Mouse (Mus musculus): ENCODE measurements around the gene Vcam1. TPM values are rescaled to one million over a fixed set of nuclear protein-coding genes. Genes with fewer than 3 reads are reported as not detected.
A peak's percentile ranks its signal among the peaks of the same experiment; 100 is the strongest.

Vcam1 gene
- polyA plus RNA-seq, 1 experiment from 2014 or later, result 93.4 TPM

DNA sequence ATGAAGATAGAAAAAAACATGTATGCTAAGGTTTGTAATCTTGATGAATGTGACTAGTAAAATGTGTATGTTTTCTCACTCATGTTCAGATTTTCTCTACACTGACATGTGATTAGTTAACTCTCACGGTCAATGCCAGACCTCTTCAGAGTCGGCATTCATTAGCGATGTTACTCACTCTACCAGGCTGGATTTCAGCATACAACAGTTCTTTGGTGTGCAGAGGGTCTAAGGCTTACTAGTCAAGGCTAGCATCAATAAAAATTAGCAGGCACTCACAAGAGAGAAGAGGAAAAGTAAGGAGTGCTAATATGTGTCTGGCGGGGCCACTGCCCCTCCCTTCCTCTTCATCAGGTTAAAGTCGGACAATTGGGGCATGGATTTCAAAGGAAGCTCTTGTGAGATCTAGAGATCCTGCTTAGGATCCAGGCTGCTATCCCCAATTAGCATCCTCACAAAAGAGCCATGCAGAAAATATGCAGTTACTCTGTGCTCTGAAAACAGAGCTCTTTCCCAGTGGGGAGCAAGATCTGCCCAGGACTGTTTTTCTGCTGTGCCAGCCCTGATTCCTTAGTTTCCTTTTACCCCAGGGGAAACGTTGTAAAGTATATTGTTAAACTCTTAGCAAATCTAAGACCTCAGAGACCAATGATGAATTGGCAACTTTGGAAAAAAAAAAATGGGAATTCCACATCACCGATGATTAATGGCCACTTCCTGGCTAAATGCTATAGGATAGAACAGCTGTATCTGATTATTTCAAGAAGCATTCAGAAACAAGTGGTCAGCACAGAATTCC lies 15.8 kb downstream of the Vcam1 start:
- Histone ChIP-seq H3K27ac (ENCODE audit: low read depth) (no peak overlapping the region), H3K9me3 (ENCODE audit: low read length) (no peaks in the 10 kb centered on the region)

DNA sequence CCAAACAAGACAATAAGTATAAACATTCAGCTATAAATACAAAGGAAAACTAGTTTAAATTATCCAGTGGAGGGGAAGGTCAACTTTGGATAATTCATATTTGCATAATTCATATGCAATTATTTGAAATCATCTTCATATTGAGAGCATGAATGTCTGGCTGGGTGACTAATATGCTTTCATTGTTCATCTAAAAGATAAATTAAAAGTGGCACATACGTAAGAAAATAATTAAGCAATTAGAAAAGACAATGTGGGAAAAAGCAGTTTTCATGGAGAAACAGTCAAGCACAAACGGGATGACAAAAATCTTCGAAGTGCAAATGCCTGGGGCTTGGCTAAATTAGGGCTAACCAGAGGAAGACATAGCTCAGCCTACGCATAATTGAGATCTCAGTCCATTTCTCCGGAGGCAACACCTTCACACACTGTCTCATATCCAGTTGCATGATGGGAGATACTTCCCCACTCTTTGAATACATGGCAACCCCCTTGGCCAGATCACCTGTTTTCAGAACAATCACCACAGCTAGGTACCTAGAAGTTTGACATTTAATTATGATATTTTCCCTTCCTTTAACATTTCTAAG lies 16.6 kb downstream of the Vcam1 start:
- no peak for ATAC-seq
- WGBS (ENCODE audit: insufficient replicate concordance), result 72% methylated on average over 5 of the region's 5 CpGs

More for the DNA sequence above, 15.8 kb downstream of the Vcam1 start:
- no peak for ATAC-seq
- Histone ChIP-seq H3K27me3 (ENCODE audit: insufficient read depth, low read length) (no peaks in the 10 kb centered on the region), H3K9ac (replicated peaks) (no peak overlapping the region), H3K4me1 (ENCODE audit: insufficient read depth) (peaks cover 9% of the 10 kb centered on the region; the same call in 1 of the 2 replicates), H3K36me3 (replicated peaks; ENCODE audit: insufficient read depth, low read length) (peaks cover 12% of the 10 kb centered on the region), H3K4me3 (ENCODE audit: low read depth, low read length) (no peak overlapping the region), H3K4me2 (ENCODE audit: low read depth, low read length) (no peak overlapping the region)
- no peak for TF ChIP-seq EP300 (IDR thresholded peaks at IDR 0.05; ENCODE audit: low read depth)
- no peak for TF ChIP-seq CTCF (IDR thresholded peaks at IDR 0.05; ENCODE audit: low read depth)
- DNase-seq, result no peak
- WGBS (ENCODE audit: insufficient replicate concordance), result 44% methylated on average over 7 of the region's 7 CpGs

DNA sequence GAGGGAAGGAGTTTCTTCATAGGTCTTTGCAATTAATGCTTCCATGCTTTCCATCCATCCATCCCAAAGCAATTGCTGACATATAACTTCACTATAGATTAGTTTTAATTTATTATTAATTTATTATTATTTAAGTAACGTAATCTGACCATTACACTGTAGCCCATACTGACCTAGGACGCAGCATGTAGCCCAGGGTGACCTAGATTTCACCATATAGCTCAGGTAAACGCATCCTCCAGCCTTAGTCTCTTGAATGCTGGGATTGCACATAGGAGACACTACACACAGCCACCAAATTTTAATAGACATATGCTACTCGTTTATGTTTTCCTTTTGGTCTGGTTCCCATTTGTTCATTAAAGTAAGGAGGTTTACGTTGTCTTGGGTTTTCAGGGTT lies 23.8 kb downstream of the Vcam1 start:
- DNase-seq, result no peak
- WGBS (ENCODE audit: insufficient replicate concordance), result 83% methylated on average over 5 of the region's 5 CpGs
- TF ChIP-seq EP300 (IDR thresholded peaks at IDR 0.05; ENCODE audit: low read depth), result no peak
- no peak for TF ChIP-seq CTCF (IDR thresholded peaks at IDR 0.05; ENCODE audit: low read depth)
- no peak overlapping the region for H3K9ac ChIP-seq (replicated peaks)
- peaks cover under 1% of the 10 kb centered on the region for H3K36me3 ChIP-seq (replicated peaks; ENCODE audit: insufficient read depth, low read length)
- no peak overlapping the region for H3K4me3 ChIP-seq (ENCODE audit: low read depth, low read length)
- H3K9me3 ChIP-seq (ENCODE audit: low read length), result no peaks in the 10 kb centered on the region
- H3K27me3 ChIP-seq (ENCODE audit: insufficient read depth, low read length), result no peaks in the 10 kb centered on the region
- no peaks in the 10 kb centered on the region for H3K4me1 ChIP-seq (ENCODE audit: insufficient read depth)
- H3K4me2 ChIP-seq (ENCODE audit: low read depth, low read length), result no peak overlapping the region
- H3K27ac ChIP-seq (ENCODE audit: low read depth), result no peak overlapping the region
- no peak for ATAC-seq

More for the DNA sequence above, 16.6 kb downstream of the Vcam1 start:
- Histone ChIP-seq H3K9ac (replicated peaks) (no peak overlapping the region), H3K4me3 (ENCODE audit: low read depth, low read length) (no peak overlapping the region), H3K4me1 (ENCODE audit: insufficient read depth) (peaks cover 7% of the 10 kb centered on the region; the same call in 1 of the 2 replicates), H3K4me2 (ENCODE audit: low read depth, low read length) (no peak overlapping the region), H3K9me3 (ENCODE audit: low read length) (no peaks in the 10 kb centered on the region), H3K27ac (ENCODE audit: low read depth) (no peak overlapping the region), H3K36me3 (replicated peaks; ENCODE audit: insufficient read depth, low read length) (peaks cover 7% of the 10 kb centered on the region), H3K27me3 (ENCODE audit: insufficient read depth, low read length) (no peaks in the 10 kb centered on the region)
- DNase-seq, result no peak
- TF ChIP-seq CTCF (IDR thresholded peaks at IDR 0.05; ENCODE audit: low read depth) (no peak), EP300 (IDR thresholded peaks at IDR 0.05; ENCODE audit: low read depth) (no peak)

DNA sequence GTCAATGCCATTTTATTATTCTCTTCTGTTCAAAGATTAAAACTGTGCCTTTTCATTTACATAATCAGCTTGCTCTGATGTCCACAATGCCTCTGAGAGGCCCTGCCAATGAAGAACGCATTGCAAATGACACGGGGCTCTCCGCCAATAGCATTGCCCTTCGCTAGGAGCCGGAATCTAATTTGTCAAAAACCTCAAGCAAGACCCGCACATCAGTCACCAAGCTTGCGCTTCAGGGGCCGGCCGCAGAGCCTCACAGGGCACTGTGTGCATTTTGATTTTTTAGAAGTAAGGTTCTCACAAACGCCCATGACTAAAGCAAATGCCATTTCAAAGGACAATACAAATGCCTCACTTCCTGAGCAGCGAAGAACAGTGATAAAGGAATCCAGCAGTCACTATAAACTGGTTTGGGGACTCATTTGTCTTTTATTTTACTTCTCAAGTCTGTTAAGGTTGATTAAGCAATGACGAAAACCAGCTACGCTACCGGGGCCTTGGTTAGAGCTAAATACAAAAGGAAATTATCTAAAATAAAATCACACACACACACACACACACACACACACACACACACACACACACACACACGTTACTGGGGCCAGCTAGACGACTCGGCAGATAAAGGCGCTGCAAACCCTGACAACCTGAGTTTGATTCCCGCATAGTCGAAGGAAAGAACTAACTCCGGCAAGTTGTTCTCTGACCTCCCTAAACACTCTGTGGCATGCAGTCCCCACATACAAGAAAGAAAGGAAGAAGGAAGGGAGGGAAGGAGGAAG lies 24.4 kb downstream of the Vcam1 start:
- no peak overlapping the region for H3K27ac ChIP-seq (ENCODE audit: low read depth)
- TF ChIP-seq EP300 (IDR thresholded peaks at IDR 0.05; ENCODE audit: low read depth), result no peak
- TF ChIP-seq CTCF (IDR thresholded peaks at IDR 0.05; ENCODE audit: low read depth), result no peak
- H3K4me2 ChIP-seq (ENCODE audit: low read depth, low read length), result no peak overlapping the region
- 33% methylated on average over 21 of the region's 21 CpGs for WGBS (ENCODE audit: insufficient replicate concordance)
- no peaks in the 10 kb centered on the region for H3K36me3 ChIP-seq (replicated peaks; ENCODE audit: insufficient read depth, low read length)
- H3K4me1 ChIP-seq (ENCODE audit: insufficient read depth), result no peaks in the 10 kb centered on the region
- no peak overlapping the region for H3K4me3 ChIP-seq (ENCODE audit: low read depth, low read length)
- no peaks in the 10 kb centered on the region for H3K27me3 ChIP-seq (ENCODE audit: insufficient read depth, low read length)
- H3K9me3 ChIP-seq (ENCODE audit: low read length), result no peaks in the 10 kb centered on the region
- ATAC-seq, result peak; percentile 56
- no peak overlapping the region for H3K9ac ChIP-seq (replicated peaks)
- no peak for DNase-seq

DNA sequence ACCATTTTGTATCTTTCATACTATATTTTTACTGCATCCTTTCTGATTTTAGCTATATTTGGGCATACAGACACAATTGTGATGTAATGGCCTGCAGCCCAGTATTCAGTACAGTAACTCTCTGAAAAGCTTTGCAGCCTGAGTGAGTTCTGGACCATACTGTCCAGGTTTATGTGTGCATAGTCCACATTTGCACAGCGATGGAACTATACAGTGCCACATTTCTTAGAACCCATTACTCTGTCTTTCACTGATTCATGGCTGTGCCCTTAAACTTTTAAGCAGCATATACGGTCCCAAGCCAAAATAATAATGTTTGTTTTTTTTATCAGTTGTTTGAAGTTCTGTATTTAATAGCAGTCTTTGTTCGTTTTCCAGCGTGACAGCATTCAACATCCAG lies 25.2 kb downstream of the Vcam1 start:
- ATAC-seq (no peak), DNase-seq (no peak)
- H3K9ac ChIP-seq (replicated peaks), result no peak overlapping the region
- H3K36me3 ChIP-seq (replicated peaks; ENCODE audit: insufficient read depth, low read length), result no peaks in the 10 kb centered on the region
- H3K27me3 ChIP-seq (ENCODE audit: insufficient read depth, low read length), result no peaks in the 10 kb centered on the region
- no peak overlapping the region for H3K4me2 ChIP-seq (ENCODE audit: low read depth, low read length)
- no peaks in the 10 kb centered on the region for H3K9me3 ChIP-seq (ENCODE audit: low read length)
- no peak overlapping the region for H3K4me3 ChIP-seq (ENCODE audit: low read depth, low read length)
- H3K4me1 ChIP-seq (ENCODE audit: insufficient read depth), result no peaks in the 10 kb centered on the region
- 66% methylated on average over 4 of the region's 4 CpGs for WGBS (ENCODE audit: insufficient replicate concordance)
- TF ChIP-seq CTCF (IDR thresholded peaks at IDR 0.05; ENCODE audit: low read depth), result no peak
- no peak for TF ChIP-seq EP300 (IDR thresholded peaks at IDR 0.05; ENCODE audit: low read depth)
- H3K27ac ChIP-seq (ENCODE audit: low read depth), result no peak overlapping the region

DNA sequence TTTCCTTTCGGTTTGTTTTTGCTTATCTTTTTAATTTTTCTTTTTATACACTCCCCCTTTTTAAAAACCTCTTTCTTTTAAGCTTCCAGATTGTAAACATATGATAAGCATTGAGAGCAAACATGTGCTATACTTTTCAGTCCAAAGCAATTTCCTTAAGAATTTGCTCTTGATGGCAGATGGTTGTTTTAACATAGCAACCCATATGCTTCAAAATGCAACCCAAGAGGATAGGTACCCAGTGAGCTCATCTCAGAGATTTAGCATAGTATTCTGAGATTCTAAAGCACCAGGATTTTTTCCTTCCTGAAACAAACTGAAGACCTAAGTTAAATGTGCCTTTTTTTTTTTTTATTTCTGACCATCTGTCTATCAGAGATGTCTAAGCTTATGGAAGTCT lies 28.6 kb downstream of the Vcam1 start:
- ATAC-seq, result no peak
- Histone ChIP-seq H3K36me3 (replicated peaks; ENCODE audit: insufficient read depth, low read length) (no peaks in the 10 kb centered on the region), H3K9me3 (ENCODE audit: low read length) (no peaks in the 10 kb centered on the region), H3K9ac (replicated peaks) (no peak overlapping the region), H3K4me2 (ENCODE audit: low read depth, low read length) (no peak overlapping the region), H3K27me3 (ENCODE audit: insufficient read depth, low read length) (no peaks in the 10 kb centered on the region), H3K27ac (ENCODE audit: low read depth) (no peak overlapping the region), H3K4me3 (ENCODE audit: low read depth, low read length) (no peak overlapping the region), H3K4me1 (ENCODE audit: insufficient read depth) (no peaks in the 10 kb centered on the region)
- no peak for DNase-seq
- WGBS (ENCODE audit: insufficient replicate concordance), result 58% methylated on average over 1 of the region's 1 CpGs
- TF ChIP-seq EP300 (IDR thresholded peaks at IDR 0.05; ENCODE audit: low read depth), result no peak
